Mouse (Mus musculus): ENCODE measurements around the gene Pfdn5.
A peak's percentile ranks its signal among the peaks of the same experiment; 100 is the strongest.

The Pfdn5 gene

GRCm38 (mm10) chr15:102335254-102335653 lies 9.3 kb downstream of the Pfdn5 start:
- no peak for DNase-seq (ENCODE audit: low spot score in 2 of 2)

GRCm38 (mm10) chr15:102335925-102336324 lies 10.0 kb downstream of the Pfdn5 start:
- peak; percentile 45 to 65 for DNase-seq (ENCODE audit: low spot score in 2 of 2)

- no peak for DNase-seq (ENCODE audit: low spot score in 2 of 2)
Measured at GRCm38 (mm10) chr15:102336946-102337345, 11.0 kb downstream of the Pfdn5 start.

- DNase-seq (ENCODE audit: low spot score in 2 of 2): no peak
Measured at GRCm38 (mm10) chr15:102339612-102340011, 13.7 kb downstream of the Pfdn5 start.

- DNase-seq (ENCODE audit: low spot score in 2 of 2): peak in 1 of 2 experiments; percentile 74
Measured at GRCm38 (mm10) chr15:102341580-102341979, 15.7 kb downstream of the Pfdn5 start.

GRCm38 (mm10) chr15:102344490-102344889 lies 18.6 kb downstream of the Pfdn5 start:
- no peak for DNase-seq (ENCODE audit: low spot score in 2 of 2)

GRCm38 (mm10) chr15:102346444-102346843 lies 20.5 kb downstream of the Pfdn5 start:
- DNase-seq (ENCODE audit: low spot score in 2 of 2): no peak

- DNase-seq (ENCODE audit: low spot score in 2 of 2): peak; percentile 96 to 99
Measured at GRCm38 (mm10) chr15:102350138-102350941, 24.4 kb downstream of the Pfdn5 start, which contains the start of gene Aaas. Gene Aaas, minus strand, starts transcription at chr15:102350771.

GRCm38 (mm10) chr15:102350942-102351291 lies 25.0 kb downstream of the Pfdn5 start:
- DNase-seq (ENCODE audit: low spot score in 2 of 2): no peak

GRCm38 (mm10) chr15:102352177-102352576 lies 26.3 kb downstream of the Pfdn5 start:
- DNase-seq (ENCODE audit: low spot score in 2 of 2): no peak

- DNase-seq (ENCODE audit: low spot score in 2 of 2): no peak
Measured at GRCm38 (mm10) chr15:102353986-102354385, 28.1 kb downstream of the Pfdn5 start.

- peak in 1 of 2 experiments; percentile 74 for DNase-seq (ENCODE audit: low spot score in 2 of 2)
Measured at GRCm38 (mm10) chr15:102355134-102355870, 29.4 kb downstream of the Pfdn5 start.

GRCm38 (mm10) chr15:102355871-102356441 lies 30.0 kb downstream of the Pfdn5 start:
- DNase-seq (ENCODE audit: low spot score in 2 of 2): peak in 1 of 2 experiments; percentile 71

- DNase-seq (ENCODE audit: low spot score in 2 of 2): no peak
Measured at GRCm38 (mm10) chr15:102356501-102357325, 30.8 kb downstream of the Pfdn5 start.

- DNase-seq (ENCODE audit: low spot score in 2 of 2): no peak
Measured at GRCm38 (mm10) chr15:102358126-102358525, 32.2 kb downstream of the Pfdn5 start.

GRCm38 (mm10) chr15:102358834-102359233 lies 32.9 kb downstream of the Pfdn5 start:
- DNase-seq (ENCODE audit: low spot score in 2 of 2): no peak

GRCm38 (mm10) chr15:102362648-102363047 lies 36.7 kb downstream of the Pfdn5 start:
- DNase-seq (ENCODE audit: low spot score in 2 of 2): no peak

GRCm38 (mm10) chr15:102364678-102365077 lies 38.8 kb downstream of the Pfdn5 start:
- no peak for DNase-seq (ENCODE audit: low spot score in 2 of 2)

GRCm38 (mm10) chr15:102366238-102366637 lies 40.3 kb downstream of the Pfdn5 start:
- no peak for DNase-seq (ENCODE audit: low spot score in 2 of 2)

GRCm38 (mm10) chr15:102366733-102367344 lies 40.9 kb downstream of the Pfdn5 start, which contains the start of gene Sp7:
Gene Sp7, minus strand, starts transcription at chr15:102367182.
- DNase-seq (ENCODE audit: low spot score in 2 of 2): no peak

GRCm38 (mm10) chr15:102369972-102370371 lies 44.1 kb downstream of the Pfdn5 start:
- DNase-seq (ENCODE audit: low spot score in 2 of 2): no peak
